Mouse (Mus musculus): ENCODE measurements around the gene Wsb2. TPM values are rescaled to one million over a fixed set of nuclear protein-coding genes. Genes with fewer than 3 reads are reported as not detected.
"Not testable (repeated sequence)": the region's sequence is repeated elsewhere in the genome, so short reads cannot be mapped to it uniquely, and the experiment has no call there.

Gene Wsb2
- polyA plus RNA-seq, 1 experiment from 2014 or later: 213 TPM

DNA sequence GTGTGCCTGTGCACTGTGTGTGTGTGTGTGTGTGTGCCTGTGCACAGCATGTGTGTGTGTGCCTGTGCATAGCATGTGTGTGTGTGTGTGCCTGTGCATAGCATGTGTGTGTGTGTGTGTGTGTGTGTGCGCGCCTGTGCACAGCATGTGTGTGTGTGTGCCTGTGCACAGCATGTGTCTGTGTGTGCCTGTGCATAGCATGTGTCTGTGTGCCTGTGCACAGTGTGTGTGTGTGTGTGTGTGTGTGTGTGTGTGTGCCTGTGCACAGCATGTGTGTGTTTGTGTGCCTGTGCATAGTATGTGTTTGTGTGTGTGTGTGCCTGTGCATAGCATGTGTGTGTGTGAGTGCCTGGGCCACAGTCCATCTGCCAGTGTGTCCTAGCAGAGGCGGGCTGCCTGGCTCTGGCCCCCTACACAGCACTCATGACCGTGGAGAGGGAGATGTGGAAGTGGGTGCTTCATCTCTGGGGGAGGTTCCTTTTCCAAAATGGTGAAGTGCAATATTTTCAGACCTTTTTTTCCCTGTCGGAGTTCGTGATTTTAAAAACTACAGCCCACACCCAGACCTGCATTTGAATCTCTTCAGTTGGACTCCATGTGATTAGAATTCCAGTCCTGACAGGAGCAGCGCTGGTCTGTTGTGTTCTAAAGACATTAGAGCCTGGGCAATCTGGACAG lies 17.4 kb downstream of the Wsb2 start:
- 96% methylated on average over 7 of the region's 7 CpGs for WGBS
- Histone ChIP-seq H3K4me1 (no peaks in the 10 kb centered on the region), H3K4me3 (no peak overlapping the region), H3K27ac (replicated peaks) (no peak overlapping the region), H3K9ac (replicated peaks) (no peak overlapping the region), H3K4me2 (replicated peaks) (no peak overlapping the region), H3K9me3 (no peaks in the 10 kb centered on the region), H3K36me3 (peaks cover 62% of the 10 kb centered on the region), H3K27me3 (no peaks in the 10 kb centered on the region)
- no peak for ATAC-seq (replicated peaks)

GRCm38 (mm10) chr5:117376331-117376761 lies 19.2 kb downstream of the Wsb2 start:
- no peaks in the 10 kb centered on the region for H3K9me3 ChIP-seq
- no peak overlapping the region for H3K9ac ChIP-seq (replicated peaks)
- H3K27me3 ChIP-seq: no peaks in the 10 kb centered on the region
- no peak overlapping the region for H3K4me3 ChIP-seq
- no peak overlapping the region for H3K4me2 ChIP-seq (replicated peaks)
- 73% methylated on average over 11 of the region's 11 CpGs for WGBS
- peaks cover 65% of the 10 kb centered on the region for H3K36me3 ChIP-seq
- H3K4me1 ChIP-seq: no peaks in the 10 kb centered on the region
- H3K27ac ChIP-seq (replicated peaks): no peak overlapping the region
- no peak for ATAC-seq (replicated peaks)

- peaks cover 62% of the 10 kb centered on the region for H3K36me3 ChIP-seq
- H3K27ac ChIP-seq (replicated peaks); H3K4me1 ChIP-seq; H3K4me2 ChIP-seq (replicated peaks); H3K4me3 ChIP-seq; H3K9ac ChIP-seq (replicated peaks); H3K27me3 ChIP-seq; H3K9me3 ChIP-seq; ATAC-seq (replicated peaks): not testable (repeated sequence)
- WGBS: 92% methylated on average over 14 of the region's 14 CpGs
Measured at GRCm38 (mm10) chr5:117377731-117378130, 20.6 kb downstream of the Wsb2 start.

GRCm38 (mm10) chr5:117380199-117380598 lies 23.1 kb downstream of the Wsb2 start:
- no peak for ATAC-seq (replicated peaks)
- Histone ChIP-seq H3K36me3 (peaks cover 63% of the 10 kb centered on the region), H3K27ac (replicated peaks) (no peak overlapping the region), H3K27me3 (no peaks in the 10 kb centered on the region), H3K4me1 (no peaks in the 10 kb centered on the region), H3K9ac (replicated peaks) (no peak overlapping the region), H3K9me3 (no peaks in the 10 kb centered on the region), H3K4me2 (replicated peaks) (no peak overlapping the region), H3K4me3 (no peak overlapping the region)
- WGBS: 82% methylated on average over 4 of the region's 4 CpGs

GRCm38 (mm10) chr5:117381785-117382184 lies 24.7 kb downstream of the Wsb2 start:
- no peak overlapping the region for H3K4me3 ChIP-seq
- no peak overlapping the region for H3K27ac ChIP-seq (replicated peaks)
- no peak overlapping the region for H3K9ac ChIP-seq (replicated peaks)
- H3K4me1 ChIP-seq: no peaks in the 10 kb centered on the region
- no peak overlapping the region for H3K4me2 ChIP-seq (replicated peaks)
- ATAC-seq (replicated peaks): no peak
- no peaks in the 10 kb centered on the region for H3K9me3 ChIP-seq
- WGBS: 82% methylated on average over 7 of the region's 7 CpGs
- peaks cover 53% of the 10 kb centered on the region for H3K36me3 ChIP-seq
- H3K27me3 ChIP-seq: no peaks in the 10 kb centered on the region

- Histone ChIP-seq H3K9me3 (no peaks in the 10 kb centered on the region), H3K27me3 (no peaks in the 10 kb centered on the region), H3K36me3 (peaks cover 47% of the 10 kb centered on the region), H3K4me1 (peaks cover 7% of the 10 kb centered on the region), H3K27ac (replicated peaks) (no peak overlapping the region), H3K4me2 (replicated peaks) (no peak overlapping the region), H3K4me3 (no peak overlapping the region), H3K9ac (replicated peaks) (no peak overlapping the region)
- ATAC-seq (replicated peaks): no peak
- 78% methylated on average over 12 of the region's 12 CpGs for WGBS
Measured at GRCm38 (mm10) chr5:117383198-117383597, 26.1 kb downstream of the Wsb2 start.

DNA sequence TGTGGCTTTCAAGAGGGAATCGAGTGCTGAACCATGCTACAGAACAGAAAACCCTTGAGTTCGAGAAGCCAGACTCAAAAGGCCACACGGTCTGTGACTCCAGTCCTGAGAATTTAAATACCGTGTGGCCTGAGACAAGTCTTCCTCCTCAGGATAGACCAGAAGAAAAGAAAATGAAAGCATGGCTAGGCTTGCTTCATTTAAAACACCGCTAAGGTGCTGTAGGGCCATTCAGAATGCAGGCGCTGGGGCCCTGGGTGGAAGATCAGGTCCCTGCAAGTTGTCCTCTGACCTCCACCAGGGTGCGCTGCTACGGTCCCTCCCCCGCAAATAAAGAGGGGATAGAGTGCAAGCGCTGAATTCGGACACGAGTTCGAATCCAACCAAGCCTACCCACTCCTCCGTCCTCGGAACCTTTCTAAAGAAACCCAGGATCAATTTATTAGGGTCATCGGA lies 31.2 kb downstream of the Wsb2 start:
- ATAC-seq (replicated peaks): peak; percentile 20; the same call in 1 of the 2 replicates
- Histone ChIP-seq H3K9me3 (no peaks in the 10 kb centered on the region), H3K9ac (replicated peaks) (peak overlapping the region; percentile 90), H3K4me2 (replicated peaks) (peak overlapping the region; percentile 75), H3K36me3 (peaks cover 14% of the 10 kb centered on the region), H3K27me3 (no peaks in the 10 kb centered on the region), H3K4me3 (peak overlapping the region; percentile 97), H3K4me1 (peaks cover 13% of the 10 kb centered on the region), H3K27ac (replicated peaks) (peak overlapping the region; percentile 69)
- 9% methylated on average over 16 of the region's 16 CpGs for WGBS

DNA sequence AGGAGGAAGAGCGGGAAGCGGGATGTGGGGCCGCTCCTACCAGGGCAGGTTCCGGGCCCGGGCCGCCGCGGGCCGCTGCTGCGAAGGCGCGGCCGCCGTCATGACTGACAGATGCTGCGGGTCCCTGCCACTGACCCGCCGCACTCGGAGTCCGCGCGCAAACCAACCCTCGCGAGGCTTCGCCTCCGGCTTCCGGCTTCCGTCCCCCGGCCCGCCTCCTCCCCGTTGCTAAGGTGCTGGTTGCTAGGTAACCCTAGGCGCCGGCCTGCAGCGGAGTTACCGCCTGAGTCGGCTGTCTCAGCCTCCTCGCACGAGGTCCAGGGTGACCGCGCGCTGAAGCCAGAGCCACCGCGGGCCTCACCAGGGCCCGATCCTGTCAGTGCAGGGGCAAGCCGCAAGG lies 31.8 kb downstream of the Wsb2 start, which contains the start of gene Rfc5:
Rfc5 (minus strand) TSS at position 171 of the 400 bp plus-strand sequence.
- H3K27ac ChIP-seq (replicated peaks): peak within 1 kb of the TSS; percentile 69
- peaks cover 13% of the 10 kb centered on the region for H3K4me1 ChIP-seq
- no peaks in the 10 kb centered on the region for H3K9me3 ChIP-seq
- no peaks in the 10 kb centered on the region for H3K27me3 ChIP-seq
- ATAC-seq (replicated peaks): peak; percentile 97
- H3K36me3 ChIP-seq: peaks cover 14% of the 10 kb centered on the region
- under 1% methylated on average over 44 of the region's 44 CpGs for WGBS
- H3K4me2 ChIP-seq (replicated peaks): peak within 1 kb of the TSS; percentile 75
- peak within 1 kb of the TSS; percentile 97 for H3K4me3 ChIP-seq
- peak within 1 kb of the TSS; percentile 90 for H3K9ac ChIP-seq (replicated peaks)

DNA sequence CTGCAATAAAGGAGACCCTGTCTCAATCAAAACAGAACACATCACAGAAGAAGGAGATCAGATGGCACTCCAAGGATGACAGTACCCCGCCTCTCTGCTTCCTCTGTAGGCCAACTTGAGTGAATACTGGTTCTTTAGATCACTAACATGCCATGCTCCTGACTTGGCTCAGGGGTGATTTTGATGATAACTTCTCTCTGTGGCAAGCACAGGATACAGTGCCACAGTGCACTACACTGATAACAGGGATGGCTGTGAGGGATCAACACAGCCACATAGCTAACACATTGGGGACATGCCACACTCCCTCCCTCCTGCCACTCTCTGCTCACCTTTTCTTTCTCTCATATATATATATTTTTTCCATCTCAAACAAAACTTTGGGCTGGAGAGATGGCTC lies 33.8 kb downstream of the Wsb2 start:
- Histone ChIP-seq H3K9ac (replicated peaks) (no peak overlapping the region), H3K36me3 (no peaks in the 10 kb centered on the region), H3K27ac (replicated peaks) (no peak overlapping the region), H3K4me2 (replicated peaks) (no peak overlapping the region), H3K4me1 (peaks cover 13% of the 10 kb centered on the region), H3K9me3 (no peaks in the 10 kb centered on the region), H3K4me3 (no peak overlapping the region), H3K27me3 (no peaks in the 10 kb centered on the region)
- WGBS: 96% methylated on average over 1 of the region's 1 CpGs
- ATAC-seq (replicated peaks): no peak

- H3K27ac ChIP-seq (replicated peaks): no peak overlapping the region
- no peaks in the 10 kb centered on the region for H3K4me1 ChIP-seq
- 87% methylated on average over 5 of the region's 5 CpGs for WGBS
- H3K27me3 ChIP-seq: no peaks in the 10 kb centered on the region
- no peaks in the 10 kb centered on the region for H3K36me3 ChIP-seq
- ATAC-seq (replicated peaks): no peak
- no peak overlapping the region for H3K4me2 ChIP-seq (replicated peaks)
- no peak overlapping the region for H3K9ac ChIP-seq (replicated peaks)
- H3K4me3 ChIP-seq: no peak overlapping the region
- no peaks in the 10 kb centered on the region for H3K9me3 ChIP-seq
Measured at GRCm38 (mm10) chr5:117395834-117396233, 38.7 kb downstream of the Wsb2 start.

- no peaks in the 10 kb centered on the region for H3K9me3 ChIP-seq
- no peak for ATAC-seq (replicated peaks)
- H3K4me2 ChIP-seq (replicated peaks): no peak overlapping the region
- 66% methylated on average over 6 of the region's 6 CpGs for WGBS
- H3K27me3 ChIP-seq: no peaks in the 10 kb centered on the region
- no peak overlapping the region for H3K4me3 ChIP-seq
- no peaks in the 10 kb centered on the region for H3K4me1 ChIP-seq
- H3K9ac ChIP-seq (replicated peaks): no peak overlapping the region
- H3K36me3 ChIP-seq: no peaks in the 10 kb centered on the region
- no peak overlapping the region for H3K27ac ChIP-seq (replicated peaks)
Measured at GRCm38 (mm10) chr5:117396596-117397014, 39.5 kb downstream of the Wsb2 start.

GRCm38 (mm10) chr5:117397371-117397770 lies 40.3 kb downstream of the Wsb2 start:
- Histone ChIP-seq H3K4me1 (no peaks in the 10 kb centered on the region), H3K36me3 (no peaks in the 10 kb centered on the region), H3K27me3 (no peaks in the 10 kb centered on the region), H3K9me3 (no peaks in the 10 kb centered on the region), H3K9ac (replicated peaks) (no peak overlapping the region), H3K27ac (replicated peaks) (no peak overlapping the region), H3K4me2 (replicated peaks) (no peak overlapping the region), H3K4me3 (no peak overlapping the region)
- 81% methylated on average over 6 of the region's 6 CpGs for WGBS
- no peak for ATAC-seq (replicated peaks)
